ENCODE assay signal across 7 mouse cellular contexts in the genomic region with DNA sequence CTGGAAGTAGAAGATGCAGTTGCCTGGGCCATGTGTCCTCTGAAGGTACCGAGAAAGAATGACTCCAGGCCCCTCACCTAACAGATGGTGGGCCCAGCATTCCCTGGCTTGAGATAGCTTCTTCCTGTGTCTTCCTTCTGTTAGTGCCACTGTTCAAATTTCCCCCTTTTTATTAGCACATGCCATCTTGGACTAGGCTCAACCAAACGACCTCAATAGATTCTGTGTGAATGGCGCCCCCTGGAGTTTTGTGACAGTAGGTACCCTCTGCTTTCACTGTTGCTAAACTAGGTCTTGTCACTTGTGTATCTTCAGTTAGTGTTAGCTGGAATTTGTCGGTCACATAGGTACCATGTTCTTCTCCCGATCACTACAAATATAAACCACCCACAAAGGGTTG. TPM values are rescaled to one million over a fixed set of nuclear protein-coding genes. Genes with fewer than 3 reads are reported as not detected.
DNase-seq lines count a peak whose midpoint lies in the region; ATAC-seq and TF ChIP-seq lines count a peak whose summit lies in the region.

No protein-coding gene starts in this region.

- H3K27ac ChIP-seq in midbrain, embryonic 11.5 days (ENCODE audit: low read depth, low read length) = no peak overlapping the region
- H3K27ac ChIP-seq in midbrain, embryonic 16.5 days (ENCODE audit: low read length) = no peak overlapping the region

- peak; percentile 91 for DNase-seq in midbrain, embryonic 11.5 days (ENCODE audit: low spot score, missing footprints)
- DNase-seq in Patski (ENCODE audit: low read depth, low spot score) = no peak
- peak; percentile 50 for DNase-seq in c-Kit-positive CD71-negative TER-119-negative erythroid progenitor cells, embryonic 14.5 days (ENCODE audit: low read depth)
- DNase-seq in frontal cortex, postnatal 10 days (ENCODE audit: low spot score in 2 of 2) = peak; percentile 4 to 24
- peak; percentile 6 to 27 for DNase-seq in left cerebral cortex, postnatal 14 days (ENCODE audit: low spot score in 2 of 2)
- peak; percentile 26 to 44 for DNase-seq in right cerebral cortex, postnatal 10 days (ENCODE audit: low spot score in 2 of 2)

- peak; percentile 80 for TF ChIP-seq CTCF in Patski (IDR thresholded peaks at IDR 0.05)

- no peaks in the 10 kb centered on the region for H3K4me1 ChIP-seq in midbrain, embryonic 11.5 days (ENCODE audit: control insufficient read depth, insufficient read depth, low read length)
- no peaks in the 10 kb centered on the region for H3K4me1 ChIP-seq in midbrain, embryonic 16.5 days (ENCODE audit: control insufficient read depth, insufficient read depth, low read length)

- no peaks in the 10 kb centered on the region for H3K9me3 ChIP-seq in midbrain, embryonic 11.5 days (ENCODE audit: control insufficient read depth, low read length)
- no peaks in the 10 kb centered on the region for H3K9me3 ChIP-seq in midbrain, embryonic 16.5 days (replicated peaks; ENCODE audit: control insufficient read depth, low read length, poor library complexity, severe bottlenecking)

- intact Hi-C loops in left cerebral cortex, postnatal 14 days (cut with DNase I) = no loop called here

- ATAC-seq in midbrain, embryonic 11.5 days (ENCODE audit: low FRiP score) = no peak
- ATAC-seq in midbrain, embryonic 16.5 days = no peak
- no peak for ATAC-seq in Patski

- no peaks in the 10 kb centered on the region for H3K27me3 ChIP-seq in midbrain, embryonic 11.5 days (ENCODE audit: control insufficient read depth, insufficient read depth, low read length)
- H3K27me3 ChIP-seq in midbrain, embryonic 16.5 days (ENCODE audit: control insufficient read depth, insufficient read depth, low read depth, low read length) = no peaks in the 10 kb centered on the region
- peaks cover 3% of the 10 kb centered on the region for H3K27me3 ChIP-seq in Patski

- CTCF ChIA-PET in Patski (lab: Charles Lee) = interaction anchor here (0.7 to 1.5 kb wide), 6 partner anchors 9 to 181 kb away, joined by 3 to 4 read pairs (median 3); no protein-coding TSS in a partner anchor

- H3K4me3 ChIP-seq in midbrain, embryonic 11.5 days (ENCODE audit: low read depth, low read length) = no peak overlapping the region
- no peak overlapping the region for H3K4me3 ChIP-seq in midbrain, embryonic 16.5 days (ENCODE audit: low read depth, low read length)

- 56% methylated on average over 5 of the region's 5 CpGs for WGBS in midbrain, embryonic 11.5 days
- 56% methylated on average over 5 of the region's 5 CpGs for WGBS in midbrain, embryonic 16.5 days

- H3K9ac ChIP-seq in midbrain, embryonic 11.5 days (ENCODE audit: low read length) = no peak overlapping the region
- no peak overlapping the region for H3K9ac ChIP-seq in midbrain, embryonic 16.5 days (ENCODE audit: low read depth, low read length)

- POLR2A ChIA-PET in Patski (lab: Charles Lee) = no interaction called here

- no peak overlapping the region for H3K4me2 ChIP-seq in midbrain, embryonic 11.5 days
- no peak overlapping the region for H3K4me2 ChIP-seq in midbrain, embryonic 16.5 days (ENCODE audit: low read length)

- no peaks in the 10 kb centered on the region for H3K36me3 ChIP-seq in midbrain, embryonic 11.5 days (ENCODE audit: control insufficient read depth, insufficient read depth, low read length)
- no peaks in the 10 kb centered on the region for H3K36me3 ChIP-seq in midbrain, embryonic 16.5 days (ENCODE audit: control insufficient read depth, insufficient read depth, low read length)

- in situ Hi-C loops in Patski (cut with MboI; ENCODE audit: low pct_unique_long_range_greater_than_20kb) = no loop called here

RNA-seq across cellular contexts. Expression of a gene that starts 29.0 kb away (rescaled TPM):
- 1.6 and 2.2 TPM in 2 replicates for polyA plus RNA-seq in midbrain, embryonic 11.5 days (2014; fragmentation: Nextera tagmentation; extraction: Ambion mirVana)
- polyA plus RNA-seq in midbrain, embryonic 16.5 days (2015; fragmentation: Nextera tagmentation; extraction: Ambion mirVana) = 8.0 and 8.2 TPM in 2 replicates
- polyA plus RNA-seq in Patski (2021) = 0.33 TPM
- 10 to 100 TPM; 44.2 to 52.7 TPM for total RNA-seq in left cerebral cortex, postnatal 14 days (2021)
